Mouse (Mus musculus) cerebellum, adult 2 months (tissue): Measurements from ENCODE around the gene Tspan9.

Experiments used
- CTCF ChIP-seq: fragments of 200-500 bp; IDR thresholded peaks from 2 replicates; pipeline ENCODE4 v1.5.1; 2011; ENCODE audit warnings: low read depth, mild to moderate bottlenecking, control low read depth, low read length, moderate library complexity, borderline replicate concordance; ENCODE audit not compliant: insufficient read depth
- POLR2A ChIP-seq: fragments of 200-500 bp; IDR thresholded peaks from 2 replicates; pipeline ENCODE4 v1.6.1; 2011; ENCODE audit warnings: low read length, control low read depth, borderline replicate concordance; ENCODE audit not compliant: insufficient read depth

DNA sequence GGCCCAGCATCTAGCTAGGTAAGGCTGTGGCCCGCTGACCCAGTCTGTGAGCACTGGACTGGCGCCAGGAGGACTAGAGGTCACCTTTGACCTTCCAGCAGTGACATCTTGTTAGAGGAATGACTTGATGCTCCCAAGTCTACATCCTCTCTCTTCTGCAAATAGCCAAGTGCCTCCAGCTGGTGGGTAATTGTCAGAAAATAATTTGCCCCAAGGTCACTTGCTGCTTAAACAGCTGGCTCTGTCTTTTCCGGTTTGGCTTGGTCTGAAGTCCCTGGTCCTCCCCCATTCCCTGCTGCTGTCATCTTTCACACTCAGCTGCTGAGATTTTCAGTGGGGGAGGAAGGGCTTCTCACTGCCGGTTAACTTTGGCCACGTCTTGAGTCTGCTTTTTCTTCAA, 210.7 kb downstream of the Tspan9 start:
- TF ChIP-seq CTCF, result no peak
- no peak for TF ChIP-seq POLR2A
